Mouse (Mus musculus): ENCODE data around the gene Kcnh7.

GRCm38 (mm10) chr2:63058386-63058785 lies 125.7 kb downstream of the Kcnh7 start:
- TF ChIP-seq CTCF (IDR thresholded peaks at IDR 0.05) (no peak), EP300 (IDR thresholded peaks at IDR 0.05) (no peak)
